Mouse (Mus musculus) intestine, postnatal 0 days (tissue): ENCODE results near the gene Fli1. TPM values are rescaled to one million over a fixed set of nuclear protein-coding genes. Genes with fewer than 3 reads are reported as not detected.
A peak's percentile ranks its signal among the peaks of the same experiment; 100 is the strongest.

Experiments used
- ATAC-seq: fragments of 200-750 bp; cut with Nextera tagmentation; 2 replicates; pipeline ENCODE4 v1.8.0; 2017; ENCODE audit warnings: mild to moderate bottlenecking, moderate TSS enrichment, moderate library complexity
- H3K27ac ChIP-seq: fragments of 300-500 bp; sonication (generic); 2 replicates; pipeline ENCODE4 v1.5.1; 2014; ENCODE audit warnings: mild to moderate bottlenecking, low read depth, low read length, moderate library complexity
- H3K27me3 ChIP-seq: fragments of 300-500 bp; sonication (generic); replicated peaks from 2 replicates; pipeline ENCODE4 v1.6.1; 2014; ENCODE audit warnings: low read length, mixed read lengths; ENCODE audit not compliant: control insufficient read depth, insufficient read depth
- H3K36me3 ChIP-seq: fragments of 300-500 bp; sonication (generic); 2 replicates; pipeline ENCODE4 v1.6.1; 2014; ENCODE audit warnings: mild to moderate bottlenecking, moderate library complexity; ENCODE audit not compliant: control insufficient read depth, insufficient read depth
- H3K4me1 ChIP-seq: fragments of 300-500 bp; sonication (generic); replicated peaks from 2 replicates; pipeline ENCODE4 v1.6.1; 2014; ENCODE audit warnings: antibody characterized with exemption, low read length, mixed read lengths; ENCODE audit not compliant: control insufficient read depth, insufficient read depth
- H3K4me2 ChIP-seq: fragments of 300-500 bp; sonication (generic); replicated peaks from 2 replicates; pipeline ENCODE4 v1.6.1; 2014; ENCODE audit warnings: low read depth, mild to moderate bottlenecking, moderate library complexity
- H3K4me3 ChIP-seq: fragments of 300-500 bp; sonication (generic); 2 replicates; pipeline ENCODE4 v1.5.1; 2014; ENCODE audit warnings: low read depth, low read length
- H3K9ac ChIP-seq: fragments of 300-500 bp; sonication (generic); 2 replicates; pipeline ENCODE4 v1.6.1; 2014; ENCODE audit warnings: mild to moderate bottlenecking, low read depth, low read length
- H3K9me3 ChIP-seq: fragments of 300-500 bp; sonication (generic); 2 replicates; pipeline ENCODE4 v1.6.1; 2016; ENCODE audit warnings: mixed run types; ENCODE audit not compliant: control insufficient read depth
- CTCF ChIP-seq: sonication (generic); IDR thresholded peaks from 2 replicates; pipeline ENCODE4 v1.5.1; 2016; ENCODE audit warnings: low read depth, mild to moderate bottlenecking, control low read depth, antibody characterized with exemption, moderate library complexity
- WGBS: fragments of 180-500 bp; shearing (Covaris S2); extraction: QIAGEN DNeasy Blood & Tissue Kit; methylation state at CpG from one replicate; pipeline ENCODE4 v1.1.7; 2014; 5-methylcytosine and 5-hydroxymethylcytosine counted together
- polyA plus RNA-seq: library from polyadenylated mRNA; unstranded; fragments of >200 nt; fragmentation: Nextera tagmentation; extraction: Ambion mirVana; gene quantifications from 2 replicates; pipeline ENCODE4 v1.2.1, GENCODE M21; 2015

The Fli1 gene
- polyA plus RNA-seq, 1 experiment from 2014 or later, result 6.0 TPM

DNA sequence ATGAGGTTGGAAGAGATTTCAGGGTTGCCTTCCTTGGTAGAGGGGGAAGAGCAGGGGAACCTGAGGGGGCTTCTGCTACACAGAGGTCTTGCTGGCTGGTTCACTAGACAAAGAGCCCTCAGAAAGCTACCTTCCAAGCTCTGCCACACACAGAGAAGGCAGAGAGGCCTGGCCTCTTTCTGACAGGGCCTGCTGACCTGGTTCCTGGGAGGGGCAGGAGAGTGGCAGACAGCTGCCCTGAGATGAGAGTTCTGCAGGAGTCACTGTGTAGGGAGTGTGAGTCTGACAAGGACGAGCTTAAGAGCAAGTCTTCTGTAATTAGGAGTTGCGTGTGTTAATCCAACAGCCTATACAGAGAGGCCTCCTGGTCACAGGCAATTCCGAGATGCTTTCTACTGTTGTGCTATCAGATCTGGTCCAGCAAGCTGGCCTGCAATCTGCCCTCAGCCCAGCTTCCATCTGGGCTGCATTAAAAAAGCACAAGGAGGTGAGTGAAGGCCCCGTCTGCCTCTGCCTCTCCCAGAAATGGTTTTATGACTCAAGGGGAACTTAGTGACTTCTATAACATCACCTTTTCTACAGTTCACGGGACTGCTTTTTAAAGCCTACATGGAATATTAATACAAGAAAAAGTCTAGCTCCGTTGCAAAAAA, 28.1 kb downstream of the Fli1 start:
- Histone ChIP-seq H3K27me3 (no peaks in the 10 kb centered on the region), H3K4me2 (no peak overlapping the region), H3K27ac (no peak overlapping the region), H3K36me3 (no peaks in the 10 kb centered on the region), H3K4me1 (no peaks in the 10 kb centered on the region; the same call in 1 of the 2 replicates), H3K9ac (no peak overlapping the region), H3K4me3 (no peak overlapping the region), H3K9me3 (no peaks in the 10 kb centered on the region)
- no peak for TF ChIP-seq CTCF
- no peak for ATAC-seq
- 73% methylated on average over 6 of the region's 6 CpGs for WGBS

- H3K4me1 ChIP-seq, result no peaks in the 10 kb centered on the region
- H3K4me2 ChIP-seq, result no peak overlapping the region
- H3K4me3 ChIP-seq, result no peak overlapping the region
- no peak for TF ChIP-seq CTCF
- H3K27ac ChIP-seq, result no peak overlapping the region
- ATAC-seq, result no peak
- WGBS, result 69% methylated on average over 2 of the region's 2 CpGs
- no peaks in the 10 kb centered on the region for H3K9me3 ChIP-seq
- no peaks in the 10 kb centered on the region for H3K36me3 ChIP-seq
- H3K27me3 ChIP-seq, result no peaks in the 10 kb centered on the region
- H3K9ac ChIP-seq, result no peak overlapping the region
Measured at GRCm38 (mm10) chr9:32513471-32513870, 29.2 kb downstream of the Fli1 start.

GRCm38 (mm10) chr9:32510454-32511263, 32.0 kb downstream of the Fli1 start:
- Histone ChIP-seq H3K27me3 (no peaks in the 10 kb centered on the region), H3K27ac (no peak overlapping the region), H3K4me3 (no peak overlapping the region), H3K4me1 (no peaks in the 10 kb centered on the region), H3K9ac (no peak overlapping the region), H3K9me3 (no peaks in the 10 kb centered on the region), H3K36me3 (no peaks in the 10 kb centered on the region), H3K4me2 (no peak overlapping the region)
- 76% methylated on average over 7 of the region's 7 CpGs for WGBS
- ATAC-seq, result no peak
- no peak for TF ChIP-seq CTCF

GRCm38 (mm10) chr9:32509706-32510156, 32.9 kb downstream of the Fli1 start:
- TF ChIP-seq CTCF, result no peak
- H3K27ac ChIP-seq, result no peak overlapping the region
- 55% methylated on average over 7 of the region's 7 CpGs for WGBS

GRCm38 (mm10) chr9:32508648-32509047, 34.0 kb downstream of the Fli1 start:
- no peak overlapping the region for H3K9ac ChIP-seq
- no peaks in the 10 kb centered on the region for H3K9me3 ChIP-seq
- no peak overlapping the region for H3K4me2 ChIP-seq
- TF ChIP-seq CTCF, result no peak
- no peaks in the 10 kb centered on the region for H3K4me1 ChIP-seq
- WGBS, result 68% methylated on average over 2 of the region's 2 CpGs
- ATAC-seq, result no peak
- no peaks in the 10 kb centered on the region for H3K36me3 ChIP-seq
- no peak overlapping the region for H3K27ac ChIP-seq
- H3K27me3 ChIP-seq, result no peaks in the 10 kb centered on the region
- no peak overlapping the region for H3K4me3 ChIP-seq

More at GRCm38 (mm10) chr9:32509706-32510156, 32.9 kb downstream of the Fli1 start:
- Histone ChIP-seq H3K4me2 (no peak overlapping the region), H3K9me3 (no peaks in the 10 kb centered on the region), H3K9ac (no peak overlapping the region), H3K4me3 (no peak overlapping the region), H3K4me1 (no peaks in the 10 kb centered on the region), H3K36me3 (no peaks in the 10 kb centered on the region), H3K27me3 (no peaks in the 10 kb centered on the region)
- ATAC-seq, result no peak

- WGBS, result 75% methylated on average over 8 of the region's 8 CpGs
- Histone ChIP-seq H3K4me1 (no peaks in the 10 kb centered on the region), H3K27ac (0 out of 2 replicates have a peak overlapping the region, but pooled peaks have one; percentile 17), H3K9me3 (no peaks in the 10 kb centered on the region), H3K27me3 (no peaks in the 10 kb centered on the region), H3K36me3 (no peaks in the 10 kb centered on the region), H3K9ac (no peak overlapping the region), H3K4me3 (no peak overlapping the region), H3K4me2 (no peak overlapping the region)
- no peak for ATAC-seq
- TF ChIP-seq CTCF, result no peak
Measured at GRCm38 (mm10) chr9:32508118-32508517, 34.5 kb downstream of the Fli1 start.
